Mouse (Mus musculus) left cerebral cortex, adult 18-20 months (tissue): ENCODE data around the gene Olfr1340. TPM values are rescaled to one million over a fixed set of nuclear protein-coding genes. Genes with fewer than 3 reads are reported as not detected.

ENCODE experiments used
- DNase-seq, 2 experiments: peaks; one replicate each; pipeline ENCODE4 v3.0.0; 2021 to 2022; ENCODE audit warnings: low spot score in 2 of 2, mixed read lengths in 1 of 2
- long read RNA-seq, 2 experiments: library from polyadenylated mRNA; stranded (forward); transcript quantifications; one replicate each; pipeline ENCODE4 v2.0.0; 2021
- total RNA-seq, 2 experiments: library from RNA; stranded (reverse); gene quantifications; 2 replicates each; pipeline ENCODE4 v1.2.3; 2021

Gene Olfr1340
- not detected for total RNA-seq
- long read RNA-seq, experiment 1, result 0 reads
- long read RNA-seq, experiment 2, result 0 reads

- DNase-seq, result no peak
Observed at GRCm38 (mm10) chr4:118719838-118720237, at the start of gene Olfr1340. Gene Olfr1340, plus strand, starts transcription at chr4:118720138.

- DNase-seq, result no peak
Observed at GRCm38 (mm10) chr4:118687086-118687485, 32.9 kb upstream of the Olfr1340 start.

- no peak for DNase-seq
Observed at GRCm38 (mm10) chr4:118692412-118692973, 27.4 kb upstream of the Olfr1340 start, which contains the start of gene Olfr1342. Gene Olfr1342, minus strand, starts transcription at chr4:118692756.

- DNase-seq, result no peak
Observed at GRCm38 (mm10) chr4:118693812-118694211, 26.1 kb upstream of the Olfr1340 start.

- no peak for DNase-seq
Observed at GRCm38 (mm10) chr4:118703223-118703622, 16.7 kb upstream of the Olfr1340 start, which contains the start of gene Olfr1341. Gene Olfr1341, plus strand, starts transcription at chr4:118703523.

- no peak for DNase-seq
Observed at GRCm38 (mm10) chr4:118708086-118708485, 11.9 kb upstream of the Olfr1340 start.

GRCm38 (mm10) chr4:118711656-118712055 lies 8.3 kb upstream of the Olfr1340 start:
- no peak for DNase-seq

GRCm38 (mm10) chr4:118721742-118722483 lies 2.0 kb downstream of the Olfr1340 start:
- no peak for DNase-seq

GRCm38 (mm10) chr4:118731875-118732274 lies 11.9 kb downstream of the Olfr1340 start, which contains the start of gene Olfr1339:
Gene Olfr1339, plus strand, starts transcription at chr4:118732175.
- no peak for DNase-seq

- no peak for DNase-seq
Observed at GRCm38 (mm10) chr4:118739574-118739973, 19.6 kb downstream of the Olfr1340 start.

GRCm38 (mm10) chr4:118740988-118741698 lies 21.2 kb downstream of the Olfr1340 start:
- DNase-seq, result no peak

- DNase-seq, result no peak
Observed at GRCm38 (mm10) chr4:118741881-118742280, 21.9 kb downstream of the Olfr1340 start.

- DNase-seq, result no peak
Observed at GRCm38 (mm10) chr4:118758637-118759036, 38.7 kb downstream of the Olfr1340 start, which contains the start of gene Olfr1338. Gene Olfr1338, minus strand, starts transcription at chr4:118758737.

Other genes with a start within 250 kb of the Olfr1340 start
- 1 to 10 TPM; 7.3 to 7.7 TPM for gene Tie1, start 230.1 kb upstream of the Olfr1340 start, total RNA-seq
- gene 2610528J11Rik, start 193.1 kb upstream of the Olfr1340 start, total RNA-seq, result not detected
- gene Tmem125, start 176.1 kb upstream of the Olfr1340 start, total RNA-seq, result 1 to 10 TPM; 5.0 to 5.3 TPM
- under 1 TPM; 0.79 to 0.98 TPM for gene Cfap57, start 99.4 kb upstream of the Olfr1340 start, total RNA-seq
- 10 to 100 TPM; 55.9 to 63.5 TPM for gene Ebna1bp2, start 99.3 kb upstream of the Olfr1340 start, total RNA-seq
- gene Olfr62, start 61.2 kb upstream of the Olfr1340 start, total RNA-seq, result not detected
- not detected for gene Olfr1342, start 27.4 kb upstream of the Olfr1340 start, total RNA-seq
- not detected for gene Olfr1341, start 16.6 kb upstream of the Olfr1340 start, total RNA-seq
- gene Olfr1339, start 12.0 kb downstream of the Olfr1340 start, total RNA-seq, result not detected
- not detected for gene Olfr1338, start 38.6 kb downstream of the Olfr1340 start, total RNA-seq
- not detected for gene Olfr1337, start 62.4 kb downstream of the Olfr1340 start, total RNA-seq
- gene Olfr1335, start 89.8 kb downstream of the Olfr1340 start, total RNA-seq, result not detected
- gene Olfr1333, start 116.1 kb downstream of the Olfr1340 start, total RNA-seq, result not detected
- gene Olfr1331, start 144.5 kb downstream of the Olfr1340 start, total RNA-seq, result not detected
- gene Olfr1330, start 168.5 kb downstream of the Olfr1340 start, total RNA-seq, result not detected
- gene Olfr1329, start 197.3 kb downstream of the Olfr1340 start, total RNA-seq, result not detected
- not detected for gene Olfr1328, start 218.5 kb downstream of the Olfr1340 start, total RNA-seq
- not detected for gene Lao1, start 241.4 kb downstream of the Olfr1340 start, total RNA-seq